Mouse (Mus musculus): ENCODE measurements around the gene Soat1. TPM values are rescaled to one million over a fixed set of nuclear protein-coding genes. Genes with fewer than 3 reads are reported as not detected.
"Not testable (repeated sequence)": the region's sequence is repeated elsewhere in the genome, so short reads cannot be mapped to it uniquely, and the experiment has no call there.

The Soat1 gene
- total RNA-seq, 2 experiments from 2014 or later = 32.9 to 36.7 TPM

GRCm38 (mm10) chr1:156437726-156438125 lies 36.4 kb downstream of the Soat1 start:
- DNase-seq (ENCODE audit: low spot score in 2 of 2) = no peak
- intact Hi-C loops (cut with DNase I) = no loop called here

GRCm38 (mm10) chr1:156437016-156437708 lies 37.0 kb downstream of the Soat1 start:
- DNase-seq (ENCODE audit: low spot score in 2 of 2) = no peak
- intact Hi-C loops (cut with DNase I) = no loop called here

GRCm38 (mm10) chr1:156433497-156433896 lies 40.6 kb downstream of the Soat1 start:
- intact Hi-C loops (cut with DNase I) = no loop called here
- DNase-seq (ENCODE audit: low spot score in 2 of 2) = no peak

GRCm38 (mm10) chr1:156432498-156432897 lies 41.6 kb downstream of the Soat1 start:
- no peak for DNase-seq (ENCODE audit: low spot score in 2 of 2)
- intact Hi-C loops (cut with DNase I) = no loop called here

- DNase-seq (ENCODE audit: low spot score in 2 of 2) = peak in 1 of 2 experiments; percentile 53
- intact Hi-C loops (cut with DNase I) = no loop called here
Measured at GRCm38 (mm10) chr1:156428434-156428833, 45.7 kb downstream of the Soat1 start.

- no peak for DNase-seq (ENCODE audit: low spot score in 2 of 2)
- intact Hi-C loops (cut with DNase I) = no loop called here
Measured at GRCm38 (mm10) chr1:156425746-156426145, 48.4 kb downstream of the Soat1 start.

GRCm38 (mm10) chr1:156424054-156424453 lies 50.1 kb downstream of the Soat1 start:
- DNase-seq (ENCODE audit: low spot score in 2 of 2) = no peak
- intact Hi-C loops (cut with DNase I) = no loop called here

GRCm38 (mm10) chr1:156423493-156423892 lies 50.6 kb downstream of the Soat1 start:
- intact Hi-C loops (cut with DNase I) = no loop called here
- no peak for DNase-seq (ENCODE audit: low spot score in 2 of 2)

- DNase-seq (ENCODE audit: low spot score in 2 of 2) = no peak
- intact Hi-C loops (cut with DNase I) = no loop called here
Measured at GRCm38 (mm10) chr1:156422856-156423255, 51.3 kb downstream of the Soat1 start.

GRCm38 (mm10) chr1:156420671-156421297 lies 53.3 kb downstream of the Soat1 start, which contains the start of gene Axdnd1:
Axdnd1 (minus strand) TSS chr1:156421159.
- peak; percentile 81 to 82 for DNase-seq (ENCODE audit: low spot score in 2 of 2)
- intact Hi-C loops (cut with DNase I) = loop anchor here (2.0 kb wide), 1 partner anchor 54 kb away; the partner anchor contains the start of gene Soat1

GRCm38 (mm10) chr1:156418170-156418569 lies 56.0 kb downstream of the Soat1 start:
- DNase-seq (ENCODE audit: low spot score in 2 of 2) = peak; percentile 29 to 53
- intact Hi-C loops (cut with DNase I) = loop anchor here (5.0 to 10.0 kb wide), 2 partner anchors 119 to 217 kb away; no protein-coding TSS in a partner anchor

GRCm38 (mm10) chr1:156408521-156408920 lies 65.6 kb downstream of the Soat1 start:
- intact Hi-C loops (cut with DNase I) = no loop called here
- DNase-seq (ENCODE audit: low spot score in 2 of 2) = no peak

- no peak for DNase-seq (ENCODE audit: low spot score in 2 of 2)
- intact Hi-C loops (cut with DNase I) = no loop called here
Measured at GRCm38 (mm10) chr1:156408004-156408403, 66.1 kb downstream of the Soat1 start.

GRCm38 (mm10) chr1:156403251-156403650 lies 70.9 kb downstream of the Soat1 start:
- intact Hi-C loops (cut with DNase I) = no loop called here
- no peak for DNase-seq (ENCODE audit: low spot score in 2 of 2)

- no peak for DNase-seq (ENCODE audit: low spot score in 2 of 2)
- intact Hi-C loops (cut with DNase I) = no loop called here
Measured at GRCm38 (mm10) chr1:156402491-156402890, 71.6 kb downstream of the Soat1 start.

- intact Hi-C loops (cut with DNase I); DNase-seq (ENCODE audit: low spot score in 2 of 2): not testable (repeated sequence)
Measured at GRCm38 (mm10) chr1:156400159-156400558, 74.0 kb downstream of the Soat1 start.

- no peak for DNase-seq (ENCODE audit: low spot score in 2 of 2)
- intact Hi-C loops (cut with DNase I) = no loop called here
Measured at GRCm38 (mm10) chr1:156393148-156393547, 81.0 kb downstream of the Soat1 start.

GRCm38 (mm10) chr1:156386880-156387279 lies 87.3 kb downstream of the Soat1 start:
- intact Hi-C loops (cut with DNase I) = no loop called here
- no peak for DNase-seq (ENCODE audit: low spot score in 2 of 2)

GRCm38 (mm10) chr1:156386232-156386631 lies 87.9 kb downstream of the Soat1 start:
- DNase-seq (ENCODE audit: low spot score in 2 of 2) = no peak
- intact Hi-C loops (cut with DNase I) = no loop called here

- intact Hi-C loops (cut with DNase I) = no loop called here
- DNase-seq (ENCODE audit: low spot score in 2 of 2) = no peak
Measured at GRCm38 (mm10) chr1:156381217-156381616, 92.9 kb downstream of the Soat1 start.
